Mouse (Mus musculus) layer of hippocampus, postnatal 14 days (tissue): ENCODE measurements at regions not wholly inside any gene's neighbourhood (a gene's known extent, or its start where the extent isn't known, plus 50 kb on each side); places are given as distances from the start of the nearest gene placed in this dataset.

Experiments used
- DNase-seq, 2 experiments: peaks; one replicate each; pipeline ENCODE4 v3.0.0; 2021 to 2022; ENCODE audit warnings: low spot score in 2 of 2, mixed read lengths in 1 of 2

DNA sequence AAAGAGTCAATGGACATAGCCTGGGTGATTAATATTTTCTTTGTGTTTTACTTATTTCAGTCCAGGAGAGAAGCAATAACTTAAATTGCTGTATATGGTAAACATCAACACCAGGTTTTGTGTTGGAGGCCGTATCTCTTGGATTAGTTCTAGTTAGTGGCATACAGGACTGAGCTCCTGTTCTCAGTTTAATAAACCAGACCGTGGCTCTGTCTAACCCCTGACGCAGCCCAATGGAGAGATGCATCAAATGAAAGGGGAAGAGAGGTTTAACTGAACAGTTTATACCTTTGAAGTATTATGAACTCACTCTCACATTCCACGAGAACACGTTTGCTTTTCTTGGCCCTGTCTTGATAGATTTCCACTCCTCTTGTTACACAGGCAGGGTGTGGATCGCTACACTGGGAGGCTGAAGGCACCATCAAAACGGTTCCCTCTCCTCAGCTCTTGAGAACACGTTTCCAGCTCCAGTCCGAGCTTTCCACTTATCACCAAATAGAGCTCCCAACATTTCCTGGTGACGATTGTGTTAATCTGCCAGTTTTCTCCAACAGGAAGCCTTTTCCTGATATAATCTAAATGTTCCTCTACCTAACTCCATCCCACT, 54.0 kb upstream of the Cerkl start:
- no peak for DNase-seq

- DNase-seq: no peak
Measured at GRCm38 (mm10) chr2:79511108-79511507, 54.5 kb upstream of the Cerkl start.

DNA sequence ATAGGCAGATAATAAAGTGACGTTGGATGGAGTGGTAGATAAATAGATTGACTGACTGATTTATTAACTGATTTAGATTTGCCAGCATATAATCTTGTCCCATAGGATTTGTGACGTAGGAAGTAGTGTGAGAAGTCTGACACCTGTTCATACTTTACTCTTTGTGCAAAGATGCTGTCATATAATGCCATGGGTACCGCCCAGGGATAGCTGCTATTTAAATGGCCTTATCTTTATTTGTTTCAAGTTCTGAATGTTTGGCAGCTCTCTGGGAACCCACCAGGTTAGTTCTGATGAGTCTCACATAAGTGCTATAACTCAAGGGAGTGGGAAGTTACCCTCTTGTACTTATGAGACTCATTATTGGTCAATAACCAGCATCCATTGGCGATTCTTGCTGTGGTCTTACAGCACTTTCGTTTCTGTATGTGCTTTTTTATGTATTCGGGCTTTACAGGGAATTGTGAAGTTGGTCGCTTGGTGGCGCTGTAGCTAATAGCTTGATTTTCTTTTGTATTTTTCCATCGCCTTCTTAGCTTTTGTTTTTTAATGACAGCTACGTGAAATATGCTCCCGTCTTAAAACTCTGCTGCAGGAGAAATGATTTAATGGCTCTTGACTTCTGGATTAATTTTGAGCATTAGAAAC, 55.2 kb upstream of the Cerkl start:
- DNase-seq: peak; percentile 76 to 85

DNA sequence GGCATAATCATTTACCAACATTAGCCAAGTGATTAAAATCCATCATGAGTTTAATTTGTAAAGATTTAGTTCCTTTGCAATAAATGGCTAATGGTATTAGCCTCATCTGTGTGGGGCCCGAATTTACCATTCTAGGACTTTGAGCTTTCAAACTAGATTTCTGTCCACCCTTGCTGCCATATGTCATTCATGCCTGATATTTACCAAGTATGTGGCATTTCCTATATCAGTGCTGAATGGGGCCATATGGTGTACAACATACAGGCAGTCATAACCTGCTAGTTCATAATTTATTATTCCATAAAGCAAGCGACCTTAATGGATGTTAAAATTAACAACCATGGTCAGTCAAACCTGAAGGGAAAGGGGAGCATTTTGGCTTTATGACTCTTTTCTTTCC, 55.8 kb upstream of the Cerkl start:
- no peak for DNase-seq

- no peak for DNase-seq
Measured at GRCm38 (mm10) chr2:79513726-79514125, 57.1 kb upstream of the Cerkl start.

DNA sequence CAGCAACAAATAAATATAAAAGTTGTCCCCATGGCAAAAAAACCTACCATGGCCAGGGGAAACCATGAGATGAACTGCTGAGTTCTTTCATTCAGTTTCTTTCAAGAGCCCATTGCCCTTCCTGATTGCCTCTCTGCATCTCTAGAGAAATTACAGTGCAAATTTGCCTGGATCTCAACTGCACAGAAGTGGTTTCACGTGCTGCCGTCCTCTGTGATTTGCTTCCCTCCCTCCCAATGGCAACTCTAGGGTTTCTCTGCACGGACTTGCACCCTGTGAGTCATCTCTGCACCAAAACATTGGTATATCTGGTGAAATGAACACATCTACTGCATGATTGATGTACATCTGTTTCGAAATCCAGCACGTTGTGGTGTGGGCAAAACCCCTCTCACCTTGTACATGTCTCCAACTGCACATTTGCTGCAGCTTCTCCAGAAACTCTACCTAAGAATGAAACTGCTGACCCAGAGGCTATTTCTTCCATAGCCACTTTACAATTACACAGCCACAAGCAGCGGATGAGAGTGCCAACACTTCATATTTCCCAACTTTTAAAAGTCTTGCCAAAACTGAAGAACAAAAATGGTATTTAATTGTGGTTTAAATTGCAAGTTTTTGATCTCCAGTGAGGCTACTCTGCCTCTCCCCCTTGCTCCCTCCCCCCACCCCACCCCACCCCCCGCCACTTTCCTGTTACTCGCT, 61.6 kb upstream of the Cerkl start:
- DNase-seq: no peak

- DNase-seq: no peak
Measured at GRCm38 (mm10) chr2:79519799-79520449, 63.3 kb upstream of the Cerkl start.

DNA sequence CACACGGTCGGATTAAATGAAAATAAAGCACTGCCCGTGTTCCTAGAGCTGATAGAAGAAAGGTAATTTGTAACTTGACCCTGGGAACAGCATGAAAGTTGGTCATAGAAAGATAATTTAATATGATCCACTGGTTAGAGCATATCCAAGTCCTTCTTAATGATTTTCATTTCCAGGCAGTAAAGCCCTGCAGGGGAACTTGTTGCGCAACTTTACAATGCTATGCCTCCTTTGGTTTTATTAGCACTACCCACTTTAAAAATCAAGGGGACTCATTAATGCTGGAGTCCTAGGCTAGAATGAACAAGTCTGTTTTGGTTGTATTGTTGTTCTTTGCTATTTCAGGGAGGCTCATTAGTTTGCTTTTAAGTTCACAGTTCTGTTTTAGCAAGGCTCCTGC, 66.9 kb upstream of the Cerkl start:
- DNase-seq: no peak

DNA sequence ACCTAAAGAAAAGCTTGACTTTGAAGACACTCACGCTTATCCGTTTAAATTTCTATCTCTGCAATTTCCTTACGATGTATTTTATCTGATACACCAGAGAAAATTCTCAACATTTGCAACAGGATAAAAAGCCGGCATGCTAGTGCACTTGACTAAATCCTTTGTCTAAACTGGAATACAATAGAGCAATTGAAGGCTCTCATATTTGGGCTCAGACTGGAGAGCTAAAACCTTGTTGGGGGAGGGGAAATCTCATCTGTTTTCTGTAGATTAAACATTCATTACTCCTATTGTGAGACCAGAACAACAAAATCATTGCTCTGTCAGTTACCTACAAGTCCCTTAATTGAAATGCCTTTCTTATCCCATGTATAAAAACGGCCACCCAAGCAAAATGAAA, 70.9 kb upstream of the Cerkl start:
- no peak for DNase-seq

GRCm38 (mm10) chr2:79528347-79528990, 71.9 kb upstream of the Cerkl start:
- DNase-seq: no peak

- DNase-seq: no peak
Measured at GRCm38 (mm10) chr2:79529185-79529584, 72.6 kb upstream of the Cerkl start.

- no peak for DNase-seq
Measured at GRCm38 (mm10) chr2:79532610-79533160, 76.1 kb upstream of the Cerkl start.

- DNase-seq: no peak
Measured at GRCm38 (mm10) chr2:79537126-79537875, 80.7 kb upstream of the Cerkl start.

GRCm38 (mm10) chr2:79540384-79540783, 83.8 kb upstream of the Cerkl start:
- DNase-seq: no peak

DNA sequence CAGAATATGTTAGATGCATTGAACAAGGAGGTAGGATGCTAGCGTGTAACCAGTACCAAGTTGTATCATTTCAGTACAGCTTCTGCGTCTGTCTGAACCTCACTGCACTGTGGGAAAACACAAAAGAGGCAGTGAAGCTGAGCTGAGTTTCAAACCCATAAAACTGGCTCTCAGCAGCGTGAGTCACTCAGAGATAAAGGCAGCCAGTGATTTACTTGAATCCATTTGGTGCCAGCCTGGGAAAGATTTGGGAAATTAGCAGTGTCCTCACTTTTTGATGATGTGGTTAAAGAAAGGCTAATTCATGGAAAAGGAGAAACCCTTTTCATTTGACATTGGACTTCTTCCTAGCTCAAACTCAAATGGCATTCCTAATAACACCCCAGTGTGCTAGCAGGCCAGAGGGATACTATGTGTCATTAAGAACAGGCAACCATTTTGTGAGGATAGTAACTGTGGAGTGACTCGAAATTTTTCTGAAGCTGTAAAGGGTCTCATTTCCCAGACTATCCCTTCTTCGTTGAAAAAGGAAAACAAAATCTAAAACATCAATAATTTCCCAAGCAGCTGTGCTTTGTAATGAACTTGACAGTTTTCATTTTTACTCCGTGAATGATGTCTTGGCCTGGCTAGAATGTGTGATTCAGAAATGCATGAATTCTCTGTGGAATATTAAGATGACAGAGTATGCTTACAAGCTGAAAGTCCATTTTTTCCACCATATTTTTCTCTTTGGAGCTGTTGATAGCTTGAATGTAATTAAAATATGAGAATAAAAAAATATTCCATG, 85.8 kb upstream of the Cerkl start:
- DNase-seq: peak in 1 of 2 experiments; percentile 53

DNA sequence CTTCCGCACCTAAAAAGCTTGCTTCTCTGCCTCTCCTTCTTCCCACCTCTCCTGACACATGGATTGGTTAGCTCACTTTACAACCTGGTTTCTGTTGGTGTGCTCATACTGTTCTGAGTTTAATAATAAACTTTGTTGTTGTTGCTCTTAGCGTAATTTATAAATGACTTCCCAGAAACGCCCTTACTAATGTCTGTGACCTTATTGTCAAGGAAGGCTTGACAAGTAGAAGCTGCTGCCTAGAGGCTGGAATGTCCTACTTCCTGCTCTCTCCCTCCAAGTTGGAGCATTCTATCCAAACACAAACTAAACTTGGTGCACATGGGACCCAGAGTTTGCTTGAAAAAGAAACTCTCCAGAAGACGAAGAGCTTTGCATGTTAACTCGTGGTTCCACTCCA, 86.9 kb upstream of the Cerkl start:
- no peak for DNase-seq

DNA sequence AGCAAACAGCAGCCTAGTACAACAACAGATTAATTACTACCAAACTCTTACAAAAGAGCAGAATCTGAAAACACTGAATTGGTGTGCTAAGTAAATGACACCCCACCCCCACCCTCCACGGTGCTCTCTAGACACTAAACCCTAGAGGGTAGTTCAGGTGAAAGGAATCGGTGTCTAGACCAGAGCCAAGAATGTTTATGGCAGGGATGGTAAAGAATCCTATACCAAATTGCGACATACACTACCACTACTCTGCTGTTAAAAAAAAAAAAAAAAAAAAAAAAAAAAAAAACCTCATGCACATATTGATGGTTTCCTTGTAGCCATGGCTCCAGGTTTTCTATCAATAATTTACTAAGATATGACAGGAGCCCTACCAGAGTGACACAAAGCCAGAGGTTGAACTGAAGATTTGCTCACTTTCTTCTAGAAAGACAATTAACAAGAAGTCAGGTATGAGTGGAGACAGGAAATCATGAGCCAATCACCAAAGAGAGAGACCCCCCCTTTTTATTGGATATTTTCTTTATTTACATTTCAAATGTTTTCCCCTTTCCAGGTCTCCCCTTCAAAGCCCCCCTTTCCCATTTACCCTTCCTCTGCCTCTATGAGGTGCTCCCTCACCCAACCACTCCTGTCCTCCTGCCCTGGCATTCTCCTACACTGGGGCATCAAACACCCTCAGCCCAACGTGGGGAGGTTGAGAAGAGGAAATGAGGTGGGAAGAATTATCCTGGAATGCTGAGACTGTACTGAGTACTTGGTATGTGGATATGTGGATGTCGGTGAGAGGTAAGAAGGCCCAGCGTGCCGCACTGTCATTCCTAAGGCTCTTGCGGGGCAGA, 87.6 kb upstream of the Cerkl start:
- DNase-seq: no peak

DNA sequence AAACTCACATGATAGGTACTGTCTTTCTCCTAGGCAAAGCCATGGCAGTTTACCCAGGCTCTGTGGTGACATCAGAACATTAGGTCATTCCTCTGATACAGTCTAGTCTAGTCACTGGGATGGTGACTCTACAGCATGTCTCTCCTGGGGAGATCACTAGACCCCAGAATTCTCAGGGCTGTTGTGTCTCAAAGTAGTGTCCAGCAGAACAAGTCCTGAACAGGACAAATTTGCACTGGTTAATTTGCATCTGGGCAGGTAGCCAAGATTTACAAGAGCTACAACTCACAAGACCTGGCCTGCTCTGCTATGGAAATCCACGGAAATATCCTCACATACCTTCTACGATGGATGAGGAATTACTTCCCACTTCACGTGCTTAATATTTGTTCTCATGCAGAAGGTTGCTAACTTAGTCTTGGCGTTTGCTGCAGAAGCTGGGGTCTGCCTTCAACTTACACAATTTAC, 88.2 kb upstream of the Cerkl start:
- DNase-seq: no peak

DNA sequence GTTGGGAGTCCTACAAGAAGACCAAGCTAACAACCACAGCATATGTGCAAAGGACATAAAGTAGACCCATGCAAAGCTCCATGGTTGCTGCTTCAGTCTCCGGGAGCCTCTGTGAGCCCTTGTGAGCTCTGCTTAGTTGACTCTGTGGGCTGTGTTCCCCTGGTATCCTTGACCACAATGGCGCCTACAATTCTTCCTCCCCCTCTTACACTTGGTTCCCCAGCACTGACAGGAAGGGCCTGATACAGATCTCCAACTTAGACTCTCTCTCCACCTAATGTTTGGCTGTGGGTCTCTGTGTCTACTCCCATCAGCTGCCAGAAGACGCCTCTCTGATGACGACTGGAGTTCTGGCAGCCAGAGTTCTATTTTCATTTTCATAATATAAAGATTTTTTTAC, 88.9 kb upstream of the Itprid2 start:
- DNase-seq: no peak
